Mouse (Mus musculus): ENCODE measurements around the gene Akap2. TPM values are rescaled to one million over a fixed set of nuclear protein-coding genes. Genes with fewer than 3 reads are reported as not detected.

Akap2 gene
- polyA plus RNA-seq, 1 experiment from 2014 or later: 11.4 TPM

DNA sequence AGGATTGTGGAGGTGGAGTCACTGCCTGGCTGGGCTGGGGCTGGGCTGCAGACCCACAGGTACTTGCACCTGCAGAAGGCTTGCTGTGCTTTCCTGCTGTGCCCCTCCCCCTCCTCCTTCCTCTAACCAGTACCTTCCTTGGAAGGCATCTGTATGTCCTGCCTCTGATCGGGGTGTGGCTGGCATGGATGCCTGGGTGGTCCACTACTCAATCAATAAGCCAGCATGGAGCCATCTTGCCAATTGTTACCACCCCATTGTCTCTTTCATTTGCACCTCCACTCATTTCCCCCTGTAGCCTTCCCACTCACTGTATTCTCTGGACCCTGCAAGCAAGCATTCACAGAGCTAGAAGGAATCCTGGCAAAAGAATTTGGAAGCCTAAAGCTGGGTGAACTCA lies 26.7 kb upstream of the Akap2 start:
- no peaks in the 10 kb centered on the region for H3K4me1 ChIP-seq (replicated peaks; ENCODE audit: control insufficient read depth, insufficient read depth)
- H3K4me2 ChIP-seq (replicated peaks; ENCODE audit: low read depth): no peak overlapping the region
- no peak overlapping the region for H3K4me3 ChIP-seq (ENCODE audit: low read depth, low read length)
- no peaks in the 10 kb centered on the region for H3K9me3 ChIP-seq (ENCODE audit: control insufficient read depth, low read length)
- H3K27ac ChIP-seq (replicated peaks): no peak overlapping the region
- no peak overlapping the region for H3K9ac ChIP-seq (ENCODE audit: low read length)
- no peaks in the 10 kb centered on the region; the same call in 1 of the 2 replicates for H3K36me3 ChIP-seq (ENCODE audit: control insufficient read depth, insufficient read depth, low read length)
- DNase-seq (ENCODE audit: low spot score) (no peak), ATAC-seq (ENCODE audit: low FRiP score, low TSS enrichment) (no peak)
- WGBS: 50% methylated on average over 1 of the region's 1 CpGs
- H3K27me3 ChIP-seq (ENCODE audit: control insufficient read depth, insufficient read depth, low read length): no peaks in the 10 kb centered on the region
- no peak for TF ChIP-seq CTCF (IDR thresholded peaks at IDR 0.05; ENCODE audit: low read depth)
- TF ChIP-seq EP300 (optimal IDR thresholded peaks at IDR 0.05): no peak

DNA sequence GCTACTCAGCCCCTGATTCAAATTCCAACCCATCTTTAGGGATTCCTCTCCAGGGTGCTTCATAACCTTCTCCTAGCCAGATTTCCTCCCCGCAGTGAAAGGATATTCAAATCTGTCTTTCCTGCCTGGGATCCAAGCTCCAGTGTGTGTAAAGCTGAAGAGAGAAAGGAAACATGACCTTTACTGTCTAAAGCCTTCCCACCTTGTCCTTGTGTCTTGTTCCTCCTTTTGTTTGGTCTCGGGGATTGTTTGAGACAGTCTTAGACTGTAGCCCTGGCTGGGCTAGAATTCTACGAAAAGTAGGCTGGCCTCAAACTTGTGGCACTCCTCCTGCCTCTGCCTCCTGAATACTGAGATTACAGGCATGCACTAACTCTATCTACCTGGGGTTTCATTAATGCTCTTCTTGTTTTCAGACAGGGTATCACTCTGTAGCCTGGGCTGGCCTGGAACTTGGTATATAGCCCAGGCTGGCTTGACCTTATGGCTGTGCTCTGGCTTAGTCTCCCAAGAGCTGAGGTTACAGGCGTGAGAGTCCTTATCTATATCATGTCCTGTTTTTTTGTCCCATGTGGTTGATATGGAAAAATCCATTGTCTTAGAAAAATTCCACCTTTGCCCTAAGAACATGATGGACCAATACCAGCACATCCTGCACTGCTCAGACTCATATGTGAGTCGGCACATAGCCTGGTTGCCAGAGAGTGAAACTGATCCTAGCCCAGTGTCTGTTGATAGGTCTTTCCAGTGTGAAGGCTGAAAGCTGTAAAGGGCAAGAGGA lies 22.9 kb upstream of the Akap2 start:
- no peak overlapping the region for H3K4me2 ChIP-seq (replicated peaks; ENCODE audit: low read depth)
- H3K27me3 ChIP-seq (ENCODE audit: control insufficient read depth, insufficient read depth, low read length): no peaks in the 10 kb centered on the region
- H3K9ac ChIP-seq (ENCODE audit: low read length): no peak overlapping the region
- TF ChIP-seq CTCF (IDR thresholded peaks at IDR 0.05; ENCODE audit: low read depth) (no peak), EP300 (optimal IDR thresholded peaks at IDR 0.05) (no peak)
- WGBS: 80% methylated on average over 5 of the region's 5 CpGs
- H3K4me1 ChIP-seq (replicated peaks; ENCODE audit: control insufficient read depth, insufficient read depth): no peaks in the 10 kb centered on the region
- H3K4me3 ChIP-seq (ENCODE audit: low read depth, low read length): no peak overlapping the region
- no peaks in the 10 kb centered on the region; the same call in 1 of the 2 replicates for H3K36me3 ChIP-seq (ENCODE audit: control insufficient read depth, insufficient read depth, low read length)
- ATAC-seq (ENCODE audit: low FRiP score, low TSS enrichment) (no peak), DNase-seq (ENCODE audit: low spot score) (no peak)
- no peaks in the 10 kb centered on the region for H3K9me3 ChIP-seq (ENCODE audit: control insufficient read depth, low read length)
- no peak overlapping the region for H3K27ac ChIP-seq (replicated peaks)

DNA sequence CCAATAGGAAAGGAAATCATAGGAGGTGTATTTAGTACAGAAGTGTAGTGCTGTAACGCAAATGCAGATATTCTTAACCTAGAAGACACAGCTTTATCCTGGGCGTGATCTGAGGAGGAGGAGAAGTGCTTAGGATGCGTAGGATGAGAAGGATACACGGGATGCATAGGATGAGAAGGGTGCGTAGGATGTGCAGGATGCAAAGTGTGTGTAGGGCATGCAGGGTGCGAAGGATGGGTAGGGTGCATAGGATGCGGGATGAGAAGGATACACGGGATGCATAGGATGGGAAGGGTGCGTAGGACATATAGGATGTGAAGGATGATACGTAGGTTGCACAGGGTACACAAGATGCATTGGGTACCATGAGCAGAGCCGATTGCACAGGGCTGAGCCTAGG lies 20.5 kb upstream of the Akap2 start:
- no peaks in the 10 kb centered on the region for H3K27me3 ChIP-seq (ENCODE audit: control insufficient read depth, insufficient read depth, low read length)
- no peaks in the 10 kb centered on the region; the same call in 1 of the 2 replicates for H3K36me3 ChIP-seq (ENCODE audit: control insufficient read depth, insufficient read depth, low read length)
- no peak overlapping the region for H3K4me2 ChIP-seq (replicated peaks; ENCODE audit: low read depth)
- TF ChIP-seq EP300 (optimal IDR thresholded peaks at IDR 0.05) (no peak), CTCF (IDR thresholded peaks at IDR 0.05; ENCODE audit: low read depth) (no peak)
- H3K27ac ChIP-seq (replicated peaks): no peak overlapping the region
- ATAC-seq (ENCODE audit: low FRiP score, low TSS enrichment) (no peak), DNase-seq (ENCODE audit: low spot score) (no peak)
- WGBS: 95% methylated on average over 11 of the region's 11 CpGs
- no peaks in the 10 kb centered on the region for H3K9me3 ChIP-seq (ENCODE audit: control insufficient read depth, low read length)
- H3K4me3 ChIP-seq (ENCODE audit: low read depth, low read length): no peak overlapping the region
- H3K9ac ChIP-seq (ENCODE audit: low read length): no peak overlapping the region
- no peaks in the 10 kb centered on the region for H3K4me1 ChIP-seq (replicated peaks; ENCODE audit: control insufficient read depth, insufficient read depth)

DNA sequence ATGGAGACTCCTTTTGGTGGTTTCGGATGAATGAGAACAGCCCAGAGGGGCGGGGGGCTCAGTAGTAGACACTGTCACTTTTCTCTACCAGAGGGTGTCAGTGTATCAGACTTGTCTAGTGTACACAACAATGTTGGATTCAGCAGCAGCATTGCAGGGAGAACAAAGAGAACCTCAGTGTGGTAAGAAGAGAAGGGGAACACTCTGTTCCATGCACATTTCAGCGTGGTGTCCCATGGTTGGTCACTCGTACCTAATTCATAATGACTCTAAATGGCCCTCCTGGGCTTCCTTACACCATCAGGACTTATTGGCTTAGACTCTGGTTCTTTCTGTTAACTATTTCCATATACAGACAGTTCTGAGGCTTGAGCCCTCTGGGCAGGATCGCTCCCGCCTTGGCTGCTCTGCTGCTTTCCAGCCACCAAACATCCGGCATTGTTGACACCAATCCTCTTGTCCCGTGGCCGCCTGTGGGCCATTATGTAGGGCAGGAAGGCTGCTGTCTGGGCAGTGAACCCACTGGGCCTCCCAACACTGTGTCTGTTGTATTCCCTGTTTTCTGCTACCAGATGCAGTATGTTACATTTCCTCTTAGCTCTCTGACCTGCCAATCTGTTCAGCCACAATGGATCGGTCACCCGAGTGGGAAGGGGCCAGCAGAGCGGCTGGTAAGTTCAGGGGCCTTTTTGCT lies 19.4 kb upstream of the Akap2 start:
- Histone ChIP-seq H3K4me3 (ENCODE audit: low read depth, low read length) (no peak overlapping the region), H3K9me3 (ENCODE audit: control insufficient read depth, low read length) (no peaks in the 10 kb centered on the region), H3K4me2 (replicated peaks; ENCODE audit: low read depth) (no peak overlapping the region), H3K4me1 (replicated peaks; ENCODE audit: control insufficient read depth, insufficient read depth) (no peaks in the 10 kb centered on the region), H3K27ac (replicated peaks) (no peak overlapping the region), H3K36me3 (ENCODE audit: control insufficient read depth, insufficient read depth, low read length) (no peaks in the 10 kb centered on the region; the same call in 1 of the 2 replicates), H3K27me3 (ENCODE audit: control insufficient read depth, insufficient read depth, low read length) (no peaks in the 10 kb centered on the region), H3K9ac (ENCODE audit: low read length) (no peak overlapping the region)
- ATAC-seq (ENCODE audit: low FRiP score, low TSS enrichment) (no peak), DNase-seq (ENCODE audit: low spot score) (no peak)
- TF ChIP-seq CTCF (IDR thresholded peaks at IDR 0.05; ENCODE audit: low read depth): no peak
- no peak for TF ChIP-seq EP300 (optimal IDR thresholded peaks at IDR 0.05)
- 91% methylated on average over 12 of the region's 12 CpGs for WGBS

DNA sequence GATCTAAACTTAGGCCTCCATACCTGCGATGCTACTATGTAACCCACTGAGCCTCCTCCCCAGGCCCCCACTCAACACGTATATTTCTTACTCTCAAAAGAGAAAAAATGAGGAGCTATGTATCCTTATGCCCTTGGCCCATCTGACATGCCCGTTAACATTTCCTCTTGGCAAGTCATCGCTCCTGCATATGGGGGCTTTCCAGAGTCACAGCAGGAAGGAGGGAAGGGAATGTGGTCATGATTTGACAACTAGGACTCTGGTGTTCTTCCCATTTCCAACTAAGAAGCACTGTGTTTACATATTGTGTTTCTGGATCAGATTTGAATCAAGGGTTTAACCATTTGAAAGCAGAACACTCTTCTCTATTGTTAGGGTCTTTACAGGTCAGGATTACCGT lies 15.9 kb upstream of the Akap2 start:
- TF ChIP-seq EP300 (optimal IDR thresholded peaks at IDR 0.05): no peak
- no peak for TF ChIP-seq CTCF (IDR thresholded peaks at IDR 0.05; ENCODE audit: low read depth)
- Histone ChIP-seq H3K9ac (ENCODE audit: low read length) (no peak overlapping the region), H3K9me3 (ENCODE audit: control insufficient read depth, low read length) (no peaks in the 10 kb centered on the region), H3K27me3 (ENCODE audit: control insufficient read depth, insufficient read depth, low read length) (no peaks in the 10 kb centered on the region), H3K36me3 (ENCODE audit: control insufficient read depth, insufficient read depth, low read length) (no peaks in the 10 kb centered on the region), H3K27ac (replicated peaks) (no peak overlapping the region), H3K4me3 (ENCODE audit: low read depth, low read length) (no peak overlapping the region), H3K4me2 (replicated peaks; ENCODE audit: low read depth) (no peak overlapping the region), H3K4me1 (replicated peaks; ENCODE audit: control insufficient read depth, insufficient read depth) (no peaks in the 10 kb centered on the region)
- WGBS: 73% methylated on average over 5 of the region's 5 CpGs
- DNase-seq (ENCODE audit: low spot score): no peak
- ATAC-seq (ENCODE audit: low FRiP score, low TSS enrichment): no peak

Data from stomach, postnatal 0 days (tissue).